Mouse (Mus musculus): ENCODE results near the gene Pphln1. TPM values are rescaled to one million over a fixed set of nuclear protein-coding genes. Genes with fewer than 3 reads are reported as not detected.
"Not testable (repeated sequence)": the region's sequence is repeated elsewhere in the genome, so short reads cannot be mapped to it uniquely, and the experiment has no call there.

Pphln1 gene
- total RNA-seq (2022) = 10 to 100 TPM; 39.6 to 42.8 (median 40.9) TPM

DNA sequence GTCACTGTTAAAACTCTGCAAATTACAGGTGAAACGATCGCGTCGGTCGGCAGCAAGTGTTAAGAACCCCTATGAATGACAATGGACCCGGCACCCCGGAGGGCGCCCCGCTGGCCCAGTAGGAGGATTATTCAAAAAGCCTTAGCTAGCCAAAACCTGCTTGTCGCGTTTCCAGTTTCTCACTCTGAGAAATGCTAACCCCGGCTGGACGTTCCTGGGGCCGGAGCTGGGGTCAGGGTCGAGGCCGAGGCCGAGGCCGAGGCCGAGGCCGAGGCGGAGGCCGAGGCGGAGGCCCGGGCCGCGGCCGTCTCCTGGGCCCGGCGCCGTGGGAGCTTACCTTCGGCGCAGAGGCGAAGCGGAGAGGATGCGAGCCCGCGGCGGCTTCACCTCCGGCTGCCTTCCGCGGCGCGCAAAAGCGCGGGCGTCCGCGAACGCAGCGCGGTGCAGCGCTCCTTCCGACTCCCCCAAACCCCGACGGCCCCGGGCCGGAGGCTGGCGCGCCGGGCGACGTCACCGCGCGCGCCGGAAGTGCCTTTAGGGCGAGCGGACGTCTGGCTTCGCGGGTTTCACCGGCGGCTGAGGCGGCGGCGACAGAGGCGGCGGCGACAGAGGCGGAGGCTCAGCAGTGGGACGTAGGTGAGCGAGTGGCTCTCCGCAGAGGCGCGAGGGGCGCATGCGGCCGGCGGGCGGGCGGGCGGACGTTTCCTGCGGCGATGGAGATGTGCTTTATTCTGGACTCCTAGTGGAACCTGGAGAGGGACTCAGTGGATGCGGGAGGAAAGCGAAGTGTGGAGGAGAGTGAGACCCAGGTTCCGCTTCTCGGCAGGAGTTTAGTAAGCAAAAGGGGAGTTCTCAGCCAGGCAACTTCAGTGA, at the start of gene Pphln1, which contains the start of gene Zcrb1:
Gene Pphln1, plus strand, starts transcription at position 525 of the 873 bp plus-strand sequence.
Gene Zcrb1, minus strand, starts transcription at position 509 of the 873 bp plus-strand sequence.
- DNase-seq = peak; percentile 68

DNA sequence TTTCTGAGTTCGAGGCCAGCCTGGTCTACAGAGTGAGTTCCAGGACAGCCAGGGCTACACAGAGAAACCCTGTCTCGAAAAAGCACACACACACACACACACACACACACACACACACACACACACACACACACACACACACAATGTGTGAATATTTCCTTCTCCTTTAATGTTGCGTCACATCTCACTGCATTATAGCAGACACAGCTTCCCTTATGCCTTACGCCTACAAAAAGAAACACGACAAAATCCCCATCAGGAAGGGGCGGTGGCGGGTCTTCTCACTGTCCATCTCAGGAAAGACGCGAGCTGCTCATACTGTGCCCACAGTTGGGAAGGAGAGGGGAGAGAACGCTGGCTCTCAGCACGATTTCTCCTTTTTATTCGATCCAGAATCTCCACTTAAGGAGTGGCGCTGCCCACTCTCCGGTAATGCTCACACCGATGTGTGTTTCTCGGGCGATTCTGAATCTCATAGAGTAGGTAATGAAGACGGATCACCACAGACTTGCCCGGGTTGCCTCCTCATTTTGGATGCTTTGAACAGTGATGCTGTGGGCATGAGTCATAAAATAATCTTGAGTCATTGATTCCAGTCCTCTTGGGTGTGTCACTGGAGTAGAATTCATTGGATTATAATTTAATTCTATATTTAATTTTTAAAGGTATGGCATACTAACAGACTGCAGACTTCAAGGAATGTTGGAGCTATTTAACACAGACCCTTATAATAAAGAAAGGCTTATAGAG, 39.6 kb upstream of the Pphln1 start:
- no peak for DNase-seq

- no peak for DNase-seq
Measured at GRCm38 (mm10) chr15:93365561-93365960, 32.6 kb upstream of the Pphln1 start.

DNA sequence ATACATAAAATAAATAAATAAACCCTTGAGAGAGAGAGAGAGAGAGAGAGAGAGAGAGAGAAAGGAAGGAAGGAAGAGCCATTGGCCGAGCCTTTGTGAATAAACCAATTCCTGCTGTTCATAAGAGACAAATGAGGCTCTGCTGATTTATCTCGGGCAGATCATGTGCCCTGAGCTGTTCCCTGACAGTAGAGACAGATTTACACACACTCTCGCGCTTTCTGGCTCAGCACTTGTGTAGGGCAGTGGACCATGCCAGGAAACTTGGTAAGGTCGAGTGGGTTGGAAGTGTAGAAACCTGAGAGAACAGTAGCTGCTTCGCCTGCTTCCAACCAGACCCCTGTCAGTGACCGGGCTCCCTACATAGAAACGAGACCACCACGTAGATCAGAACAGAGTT, 29.6 kb upstream of the Pphln1 start:
- DNase-seq = no peak

- DNase-seq = no peak
Measured at GRCm38 (mm10) chr15:93371838-93372237, 26.3 kb upstream of the Pphln1 start.

DNA sequence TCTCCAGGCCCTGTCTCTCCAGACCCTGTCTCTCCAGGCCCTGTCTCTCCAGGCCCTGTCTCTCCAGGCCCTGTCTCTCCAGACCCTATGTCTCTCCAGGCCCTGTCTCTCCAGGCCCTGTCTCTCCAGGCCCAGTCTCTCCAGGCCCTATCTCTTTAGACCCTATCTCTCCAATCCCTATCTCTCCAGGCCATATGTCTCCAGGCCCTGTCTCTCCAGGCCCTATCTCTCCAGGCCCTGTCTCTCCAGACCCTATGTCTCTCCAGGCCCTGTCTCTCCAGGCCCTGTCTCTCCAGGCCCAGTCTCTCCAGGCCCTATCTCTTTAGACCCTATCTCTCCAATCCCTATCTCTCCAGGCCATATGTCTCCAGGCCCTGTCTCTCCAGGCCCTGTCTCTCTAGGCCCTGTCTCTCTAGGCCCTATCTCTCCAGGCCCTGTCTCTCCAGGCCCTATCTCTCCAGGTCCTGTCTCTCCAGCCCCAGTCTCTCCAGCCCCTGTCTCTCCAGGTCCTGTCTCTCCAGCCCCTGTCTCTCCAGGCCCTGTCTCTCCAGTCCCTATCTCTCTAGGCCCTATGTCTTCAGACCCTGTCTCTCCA, 25.5 kb upstream of the Pphln1 start:
- DNase-seq = not testable (repeated sequence)

DNA sequence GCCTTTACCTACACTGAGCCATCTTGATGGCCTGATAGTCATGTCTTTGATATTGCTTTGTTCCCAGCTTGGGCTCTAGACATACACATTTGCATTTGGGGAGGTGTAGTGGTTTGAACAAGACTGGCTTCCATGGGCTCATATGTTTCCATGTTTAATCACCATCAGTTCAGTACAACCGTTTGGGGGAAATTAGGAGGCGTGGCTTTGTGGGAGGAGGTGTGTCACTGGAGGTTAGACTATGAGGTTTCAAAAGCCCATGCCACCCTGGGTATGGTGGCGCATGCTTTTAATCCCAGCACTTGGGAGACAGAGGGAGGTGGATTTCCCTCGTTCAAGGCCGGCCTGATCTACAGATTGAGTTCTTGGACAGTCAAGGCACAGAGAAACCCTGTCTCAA, 22.5 kb upstream of the Pphln1 start:
- DNase-seq = no peak

DNA sequence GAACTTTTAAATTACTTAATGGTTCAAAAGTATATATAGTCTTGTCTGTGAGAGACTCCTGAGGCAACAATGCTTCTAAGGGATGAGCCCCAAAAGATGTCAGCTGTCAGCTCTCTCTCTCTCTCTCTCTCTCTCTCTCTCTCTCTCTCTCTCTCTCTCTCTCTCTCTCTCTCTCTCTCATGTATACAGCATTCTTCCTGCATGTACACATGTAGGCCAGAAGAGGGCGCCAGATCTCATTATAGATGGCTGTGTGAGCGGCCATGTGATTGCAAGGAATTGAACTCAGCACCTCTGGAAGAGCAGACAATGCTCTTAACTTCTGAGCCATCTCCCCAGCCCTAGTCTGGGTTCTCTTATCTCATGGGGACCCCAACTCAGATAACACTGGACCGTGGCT, 19.0 kb upstream of the Pphln1 start:
- DNase-seq = no peak

- DNase-seq = no peak
Measured at GRCm38 (mm10) chr15:93381337-93381736, 16.8 kb upstream of the Pphln1 start.

GRCm38 (mm10) chr15:93397269-93397668, 881 bp upstream of the Pphln1 start:
- no peak for DNase-seq

DNA sequence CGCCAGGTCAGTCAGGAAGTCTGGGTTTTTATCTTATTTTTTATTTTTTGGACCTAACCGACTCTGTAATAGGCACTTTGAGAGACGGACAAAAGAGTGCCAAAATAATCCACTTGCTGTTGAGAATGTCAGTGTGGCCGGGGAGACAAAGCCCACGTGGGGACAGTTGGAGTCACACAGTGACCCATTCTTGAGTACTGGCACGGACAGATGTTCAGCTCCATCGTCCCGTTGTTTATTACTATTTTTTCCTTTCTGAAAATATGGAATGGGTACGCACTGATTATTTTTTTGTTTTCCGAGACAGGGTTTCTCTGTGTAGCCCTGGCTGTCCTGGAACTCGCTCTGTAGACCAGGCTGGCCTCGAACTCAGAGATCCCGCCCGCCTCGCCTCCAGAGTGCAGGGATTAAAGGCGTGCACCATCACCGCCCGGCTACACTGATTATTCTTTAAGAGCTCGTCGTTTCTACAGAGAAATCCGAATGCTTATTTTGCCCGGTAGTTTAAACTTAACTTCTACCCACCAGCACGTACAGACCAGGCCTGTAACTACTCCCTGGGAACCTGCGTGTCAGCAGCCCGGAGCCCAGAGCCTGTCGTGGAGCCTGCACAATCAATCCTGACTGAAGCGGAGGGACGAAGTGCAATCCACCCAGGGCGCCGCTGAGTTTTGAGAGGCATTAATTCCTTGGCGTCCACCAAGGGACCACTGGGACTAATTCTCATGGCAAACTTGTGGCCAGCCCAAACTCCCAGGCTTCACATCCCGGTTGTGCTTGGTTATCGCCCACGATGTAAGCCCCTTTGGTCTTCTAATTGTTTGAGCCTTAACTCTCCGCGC, 770 bp downstream of the Pphln1 start:
- no peak for DNase-seq

- no peak for DNase-seq
Measured at GRCm38 (mm10) chr15:93401446-93401845, 3.3 kb downstream of the Pphln1 start.

DNA sequence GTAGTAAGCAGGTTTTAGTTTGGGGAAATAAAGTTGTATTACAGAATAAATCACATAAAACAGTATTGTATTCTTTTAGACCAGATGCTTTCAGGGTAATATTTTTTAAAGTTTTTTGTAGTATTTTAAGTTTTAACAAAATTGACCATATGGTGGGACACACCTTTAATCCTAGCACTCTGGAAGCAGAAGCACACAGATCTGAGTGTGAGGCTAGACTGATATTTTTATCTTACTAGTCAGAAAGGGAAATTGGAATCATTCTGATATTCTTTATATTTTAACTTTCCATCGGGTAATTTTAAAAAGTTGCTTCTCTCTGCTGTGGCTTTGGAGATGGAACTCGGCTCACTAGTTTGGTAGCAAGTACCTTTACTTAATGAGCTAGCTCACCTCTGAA, 4.6 kb downstream of the Pphln1 start:
- no peak for DNase-seq

- DNase-seq = no peak
Measured at GRCm38 (mm10) chr15:93404849-93405248, 6.7 kb downstream of the Pphln1 start.

DNA sequence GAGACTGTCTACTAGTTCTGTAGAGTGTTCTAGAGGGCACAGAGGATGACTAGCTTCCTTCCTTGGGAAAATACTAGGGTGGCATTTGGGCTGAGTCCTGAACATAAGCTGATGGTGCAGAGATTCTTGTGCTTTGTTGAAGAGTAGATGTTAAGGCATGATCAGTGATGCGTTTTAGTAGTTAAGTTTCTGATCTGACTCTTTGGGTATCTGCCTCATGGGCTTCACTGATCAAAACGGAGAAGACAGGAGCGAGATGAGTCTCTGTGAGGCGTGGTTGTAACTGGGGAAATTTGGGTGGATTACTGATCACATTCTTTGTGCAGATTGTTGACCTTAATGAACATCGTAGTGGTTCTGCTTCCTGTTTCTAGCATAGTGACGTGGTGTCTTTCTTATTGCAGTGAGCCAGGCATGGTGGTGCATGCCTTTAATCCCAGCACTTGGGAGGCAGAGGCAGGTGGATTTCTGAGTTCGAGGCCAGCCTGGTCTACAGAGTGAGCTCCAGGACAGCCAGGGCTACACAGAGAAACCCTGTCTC, 7.4 kb downstream of the Pphln1 start:
- no peak for DNase-seq

GRCm38 (mm10) chr15:93406492-93406891, 8.3 kb downstream of the Pphln1 start:
- DNase-seq = no peak

GRCm38 (mm10) chr15:93412445-93412844, 14.3 kb downstream of the Pphln1 start:
- DNase-seq = no peak

DNA sequence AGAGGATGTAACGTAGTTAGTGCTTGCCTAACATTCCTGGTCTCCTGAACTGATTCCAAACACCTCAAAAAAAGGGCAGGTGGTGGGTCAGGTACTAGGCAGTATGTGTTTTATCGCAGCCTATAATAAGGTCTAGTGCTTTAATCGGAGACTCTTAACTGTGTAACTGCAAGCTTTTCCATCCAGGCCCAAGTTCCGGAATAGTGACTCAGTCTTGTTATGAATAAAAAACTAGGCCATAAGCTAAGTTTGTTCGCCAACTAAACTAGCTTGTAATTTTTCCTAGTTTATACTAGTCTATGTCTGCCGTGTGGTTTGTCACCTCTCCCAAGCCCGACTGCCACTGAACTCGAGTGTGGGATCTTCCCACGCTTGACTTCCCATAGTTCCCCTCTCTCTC, 16.3 kb downstream of the Pphln1 start:
- DNase-seq = no peak

GRCm38 (mm10) chr15:93416300-93416699, 18.1 kb downstream of the Pphln1 start:
- no peak for DNase-seq

GRCm38 (mm10) chr15:93420596-93420995, 22.4 kb downstream of the Pphln1 start:
- DNase-seq = no peak

DNA sequence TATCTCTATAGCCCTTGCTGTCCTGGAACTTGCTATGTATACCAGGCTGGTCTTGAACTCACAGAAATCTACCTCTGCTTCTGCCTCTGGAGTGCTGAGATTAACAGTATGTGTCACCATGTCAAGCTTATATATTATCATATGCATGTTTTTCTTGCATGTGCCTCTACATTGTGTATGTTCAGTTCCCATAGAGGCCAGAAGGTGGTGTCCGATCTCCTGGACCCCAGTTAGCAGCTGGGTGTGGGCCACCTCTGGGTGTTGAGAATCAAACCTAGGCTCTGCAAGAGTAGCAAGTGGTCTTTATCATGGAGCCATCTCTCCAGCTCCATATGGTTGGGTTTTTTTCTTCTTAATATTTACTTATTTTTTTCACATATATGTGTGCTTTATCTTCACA, 24.4 kb downstream of the Pphln1 start:
- DNase-seq = no peak

DNA sequence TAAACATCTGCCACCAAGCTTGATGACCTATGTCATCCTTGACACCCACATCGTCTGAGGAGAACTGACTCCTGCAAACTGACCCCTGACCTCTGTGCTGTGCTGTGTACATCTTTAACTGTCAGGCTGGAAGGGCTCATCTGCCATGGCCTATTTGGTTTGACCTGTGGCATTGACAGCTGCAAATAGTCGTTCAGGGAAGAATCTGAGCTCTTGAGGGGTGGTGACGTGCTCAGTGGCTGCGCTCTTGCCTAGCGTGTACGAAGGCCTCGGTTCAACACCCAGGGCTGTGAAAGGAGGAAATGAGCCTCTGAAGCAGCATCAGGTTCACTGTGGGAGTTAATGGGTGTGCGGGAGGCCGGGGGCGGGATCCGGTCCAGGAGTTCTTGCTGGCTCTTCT, 35.7 kb downstream of the Pphln1 start:
- no peak for DNase-seq

All from adrenal gland, adult 8-10 months (tissue).